Mouse (Mus musculus) CD8-positive naive resting alpha-beta T cell, adult 2 months (primary cell): Measurements from ENCODE around the gene Cdh4.

Experiments used
- DNase-seq, 2 experiments: peaks; one replicate each; pipeline ENCODE4 v3.0.0; 2022; ENCODE audit warnings: low read depth in 2 of 2, low spot score in 2 of 2

Cdh4 gene

DNA sequence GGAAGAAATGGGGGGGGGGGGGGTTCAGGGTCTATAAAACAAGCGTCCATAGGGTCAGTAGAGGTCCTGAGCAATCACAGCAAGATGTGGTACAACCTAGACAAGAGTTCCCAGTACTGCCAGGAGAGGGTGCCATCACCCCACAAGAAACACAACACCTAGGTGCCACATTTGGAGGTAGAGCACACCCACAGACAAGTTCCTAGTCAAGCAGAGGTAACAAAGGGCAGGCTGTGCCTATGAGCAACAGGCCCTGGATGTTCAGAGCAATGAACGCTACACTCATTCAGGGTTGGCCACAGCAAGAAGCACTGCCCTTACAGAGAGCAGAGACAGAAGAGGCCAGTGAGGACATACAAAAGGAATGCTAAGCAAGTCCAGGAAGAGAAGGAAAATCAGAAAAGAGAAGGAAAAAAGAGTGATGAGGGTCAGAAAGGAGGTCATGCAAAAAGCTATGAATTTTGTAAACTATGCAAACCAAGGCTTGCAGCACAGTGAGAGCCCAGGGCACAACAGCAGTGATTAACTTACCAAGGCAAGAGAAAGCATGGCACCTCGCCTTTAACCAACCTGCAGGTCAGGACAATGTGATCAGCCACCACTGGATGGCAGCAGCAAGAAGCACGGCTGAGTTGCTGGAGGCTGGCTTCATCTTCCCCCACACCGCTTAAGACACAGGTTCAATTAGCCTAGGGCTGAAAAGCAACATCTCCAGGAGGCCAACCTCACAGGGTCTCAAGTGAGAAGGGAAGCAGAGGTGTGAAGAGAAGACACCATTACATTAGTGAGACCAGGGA lies 474.8 kb downstream of the Cdh4 start:
- DNase-seq: peak; percentile 50 to 62

DNA sequence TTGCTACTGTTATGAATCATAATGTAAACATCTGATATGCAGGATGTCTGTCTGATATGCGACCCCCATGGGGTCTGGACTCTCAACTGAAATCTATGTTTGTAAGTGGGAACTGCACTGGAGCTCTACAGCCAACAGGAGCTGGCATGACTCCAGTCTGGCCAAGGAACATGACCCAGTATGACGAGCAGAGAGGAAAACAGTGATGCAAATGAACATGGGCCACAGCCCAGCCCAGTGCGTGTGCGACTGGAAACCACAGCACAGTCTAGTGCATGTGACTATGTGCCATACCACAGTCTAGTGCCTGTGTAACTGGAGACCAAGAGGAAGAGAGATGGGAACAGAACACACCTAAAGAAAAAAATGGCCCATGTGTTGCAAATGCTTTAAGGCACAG lies 477.8 kb downstream of the Cdh4 start:
- DNase-seq: no peak

DNA sequence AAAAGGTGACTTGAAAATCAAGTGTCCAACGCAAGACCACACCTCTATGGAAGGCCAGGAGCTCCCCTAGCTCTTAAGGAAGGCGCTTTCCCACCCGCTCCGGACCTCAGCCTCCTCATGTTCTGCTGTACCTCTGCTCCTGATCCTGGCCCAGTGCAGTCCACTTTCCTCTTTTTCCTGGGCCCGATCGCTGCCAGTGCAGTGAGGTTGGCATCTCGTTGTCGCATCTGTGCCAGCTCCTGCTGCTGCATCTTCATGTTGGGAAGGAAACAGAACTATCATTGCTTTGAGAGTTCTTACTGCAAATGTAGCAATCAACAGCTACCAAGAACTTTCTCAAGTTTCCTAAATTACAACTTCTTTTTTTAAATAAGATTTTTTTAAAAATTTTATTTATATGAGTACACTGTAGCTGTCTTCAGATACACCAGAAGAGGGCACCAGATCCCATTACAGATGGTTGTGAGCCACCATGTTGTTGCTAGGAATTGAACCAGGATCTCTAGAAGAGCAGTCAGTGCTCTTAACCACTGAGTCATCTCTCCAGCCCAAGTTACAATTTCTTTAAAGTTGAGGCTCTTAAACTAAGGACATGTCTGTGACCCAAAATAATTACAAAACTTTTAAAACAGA lies 478.9 kb downstream of the Cdh4 start:
- no peak for DNase-seq

DNA sequence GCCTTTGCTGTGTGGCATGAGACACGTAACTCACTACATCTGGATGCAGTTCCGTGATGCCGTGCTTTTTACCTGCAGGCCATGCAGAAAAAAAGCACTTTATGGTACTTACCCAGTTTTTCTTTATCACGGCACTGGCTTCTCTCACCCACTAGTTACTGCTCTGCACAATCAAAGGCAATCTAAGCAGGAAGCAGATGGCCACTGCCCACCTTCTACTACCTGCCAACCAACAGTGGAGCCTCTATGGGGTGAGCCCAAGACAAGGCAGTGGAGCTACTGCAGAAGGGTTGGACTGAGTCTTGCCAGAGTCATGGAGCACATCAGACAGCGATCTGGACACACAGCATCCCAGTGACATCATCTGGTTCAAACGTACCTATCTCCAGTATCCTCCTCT lies 481.8 kb downstream of the Cdh4 start:
- no peak for DNase-seq

DNA sequence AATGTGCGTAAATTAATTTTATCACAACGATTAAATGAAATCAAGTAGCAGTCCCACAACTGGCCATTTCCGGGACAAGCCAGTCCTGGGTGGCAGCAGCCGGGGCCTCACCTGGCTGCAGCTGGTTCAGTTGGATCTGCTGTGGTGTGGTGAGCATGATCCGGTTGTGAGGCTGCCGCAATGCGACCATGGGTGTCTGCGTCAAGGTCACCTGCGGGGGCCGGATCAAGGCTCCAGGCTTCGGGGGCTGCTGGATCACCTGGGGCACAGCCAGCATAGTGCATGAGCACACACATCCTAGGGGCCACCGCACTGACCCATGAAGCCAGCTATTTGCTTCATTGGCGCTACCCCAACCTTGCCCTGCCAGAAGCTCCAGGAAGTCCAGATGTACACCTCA lies 486.9 kb downstream of the Cdh4 start:
- DNase-seq: no peak

DNA sequence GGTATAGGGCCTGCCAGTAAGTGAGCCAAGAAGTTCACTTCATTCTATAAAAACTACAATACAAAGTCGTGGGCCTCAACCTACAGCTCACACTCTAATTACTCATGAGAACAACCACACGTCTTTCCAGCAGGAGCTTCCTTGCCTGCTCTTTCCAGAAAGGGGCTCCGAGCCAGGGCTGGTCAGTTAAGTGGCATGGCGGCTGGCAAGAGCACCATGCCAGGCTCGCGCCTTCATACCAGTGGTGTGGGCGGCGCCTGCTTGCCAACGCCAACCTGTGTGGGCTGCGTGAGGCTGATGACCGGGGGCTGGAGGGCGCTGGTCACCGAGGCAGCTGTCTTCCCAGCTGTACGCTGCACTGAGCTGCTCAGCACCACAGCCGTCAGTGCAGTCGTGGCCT lies 489.5 kb downstream of the Cdh4 start:
- no peak for DNase-seq

DNA sequence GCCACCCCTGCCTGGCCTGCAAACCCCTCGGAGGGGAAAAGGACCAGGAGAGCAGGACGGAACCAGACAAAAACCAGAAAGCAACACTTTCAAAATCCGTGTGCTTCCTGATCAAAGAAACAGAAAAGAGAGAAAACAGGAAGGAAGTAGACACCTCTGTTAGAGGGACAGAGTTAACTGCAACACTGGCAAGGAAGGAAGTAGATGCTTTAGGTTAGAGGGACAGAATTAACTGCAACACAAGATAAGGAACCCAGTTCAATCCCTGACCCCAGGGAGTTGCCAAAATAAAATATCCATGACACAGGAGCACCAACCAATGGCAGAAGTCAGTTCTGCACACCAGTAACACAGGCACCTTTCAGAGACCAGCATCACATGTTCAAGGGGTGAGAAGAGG lies 491.9 kb downstream of the Cdh4 start:
- no peak for DNase-seq

DNA sequence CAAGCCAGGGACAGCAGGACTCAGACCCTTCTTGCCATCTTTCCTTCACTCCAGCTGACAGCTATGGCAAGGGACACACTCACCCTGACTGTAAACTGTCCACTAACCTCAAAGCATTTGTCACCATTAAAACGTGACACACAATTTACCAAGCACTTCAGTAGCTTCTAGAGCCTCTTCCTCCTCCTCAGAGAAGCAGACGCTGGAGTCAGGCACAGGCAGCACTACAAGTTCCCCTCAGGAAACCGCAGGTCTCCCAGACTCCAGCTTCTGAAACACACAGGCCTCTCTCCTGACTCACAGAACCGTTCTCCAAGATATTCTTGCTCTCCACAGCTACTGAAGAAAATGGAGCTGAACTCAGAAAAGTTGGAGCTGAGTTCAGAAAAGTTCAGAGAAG lies 494.9 kb downstream of the Cdh4 start:
- DNase-seq: no peak

DNA sequence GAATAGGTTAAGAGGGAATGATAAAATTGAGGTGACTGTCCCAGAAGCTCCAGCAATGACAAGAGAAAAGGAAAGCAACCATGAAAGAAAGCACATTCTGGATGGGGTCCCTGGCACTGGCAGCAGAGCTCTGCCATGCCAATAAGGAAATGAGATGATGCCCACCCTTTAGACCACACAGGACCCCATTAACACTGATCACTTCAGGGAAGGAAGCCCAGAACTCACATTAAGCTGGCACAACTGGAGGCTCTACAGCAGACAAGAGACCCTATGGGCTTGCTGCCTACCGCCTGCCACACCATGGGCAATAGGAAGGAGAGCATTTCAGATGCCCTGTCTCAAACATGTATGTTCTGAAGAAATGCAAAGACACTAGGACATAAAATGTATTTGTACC lies 499.5 kb downstream of the Cdh4 start:
- no peak for DNase-seq

DNA sequence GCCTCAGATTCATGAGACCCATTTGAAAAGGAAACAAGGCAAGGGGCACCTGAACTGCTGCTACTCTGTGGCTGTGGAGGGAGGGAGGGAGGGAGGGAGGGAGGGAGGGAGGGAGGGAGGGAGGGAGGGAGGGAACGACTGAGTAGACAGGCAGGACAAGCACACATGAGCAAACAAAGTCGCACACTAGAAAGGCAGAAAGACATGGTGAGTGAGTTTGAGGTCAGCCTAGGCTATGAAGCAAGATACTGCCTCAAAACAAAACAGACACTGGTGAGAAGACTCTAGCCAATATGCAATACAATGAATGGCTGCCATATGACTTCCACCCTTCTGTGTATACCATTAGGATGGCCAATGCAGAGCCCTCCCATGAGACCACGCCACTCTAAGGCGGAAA lies 502.8 kb downstream of the Cdh4 start:
- DNase-seq: no peak

DNA sequence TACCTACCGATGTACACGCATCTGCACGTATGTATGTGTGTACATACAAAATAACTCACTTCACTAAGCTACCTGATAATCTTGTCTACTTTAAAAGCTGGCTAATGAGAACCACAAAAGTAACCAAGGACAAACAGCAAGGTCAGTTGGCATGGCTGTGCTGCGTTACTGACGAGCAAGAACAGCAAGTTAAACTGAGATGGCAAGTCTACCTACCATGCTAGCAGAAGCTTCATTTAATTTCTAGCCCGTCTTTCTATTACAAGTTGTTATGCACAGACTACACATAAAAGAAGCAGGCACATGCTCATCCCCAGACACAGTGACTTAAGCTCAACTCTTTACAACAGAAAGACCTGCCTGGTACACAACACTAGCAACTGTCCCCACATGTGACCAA lies 504.3 kb downstream of the Cdh4 start:
- DNase-seq: no peak

DNA sequence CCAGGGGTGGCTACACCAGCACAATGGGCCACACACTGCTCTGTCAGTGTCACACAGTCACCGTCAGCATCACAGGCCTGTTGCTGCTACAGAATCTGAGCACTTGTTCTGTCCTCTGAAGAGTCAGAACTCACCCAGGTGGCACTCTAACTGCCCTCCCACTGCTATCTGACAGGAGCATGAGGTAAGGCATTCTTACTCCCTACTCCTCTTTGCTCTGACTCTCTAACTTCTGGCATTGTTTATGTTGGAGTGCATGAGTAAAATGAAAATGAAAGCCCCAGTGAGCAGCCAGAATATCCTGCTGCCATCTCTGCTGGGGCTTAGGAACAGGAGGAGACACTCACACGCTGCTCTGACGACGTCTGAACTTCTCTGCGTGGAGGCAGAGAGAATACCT lies 505.4 kb downstream of the Cdh4 start:
- no peak for DNase-seq

DNA sequence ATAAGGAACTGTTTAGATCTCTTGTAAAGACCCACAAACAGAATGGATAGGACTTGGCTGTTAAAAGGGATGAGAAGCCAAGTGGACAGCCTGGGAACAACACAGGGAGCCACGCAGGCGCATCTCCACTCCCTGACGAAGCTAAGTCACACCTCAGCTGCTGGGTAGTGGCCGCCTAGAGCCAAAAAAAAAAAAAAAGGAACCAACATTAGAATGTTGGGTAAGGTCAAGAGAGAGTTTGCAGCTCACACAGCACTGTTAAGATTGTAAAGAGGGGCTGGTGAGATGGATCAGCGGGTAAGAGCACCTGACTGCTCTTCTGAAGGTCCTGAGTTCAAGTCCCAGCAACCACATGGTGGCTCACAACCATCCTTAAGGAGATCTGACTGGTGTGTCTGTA lies 506.6 kb downstream of the Cdh4 start:
- no peak for DNase-seq
